Mouse (Mus musculus): ENCODE measurements around the gene Pafah1b2.

Gene Pafah1b2

DNA sequence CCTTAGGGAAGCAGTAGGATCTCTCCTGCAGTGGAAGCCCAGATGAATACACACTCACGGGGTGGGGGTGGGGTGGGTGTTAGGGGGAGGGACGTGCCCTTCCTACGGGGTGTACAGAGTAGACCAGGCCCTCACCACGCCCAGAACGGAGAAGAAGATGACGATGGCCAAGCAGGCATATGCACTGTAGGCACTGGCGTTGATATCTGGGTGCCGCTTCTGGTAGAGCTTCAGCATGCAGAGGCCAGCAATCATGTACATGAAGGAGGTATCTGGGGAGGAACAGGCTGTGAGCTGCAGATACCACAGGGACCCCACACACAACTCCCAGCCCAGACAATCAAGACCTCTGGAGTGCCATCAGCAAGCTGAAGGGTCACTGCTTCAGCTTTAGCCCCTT lies 69.6 kb downstream of the Pafah1b2 start:
- no peak for DNase-seq (ENCODE audit: low spot score in 2 of 2)

DNA sequence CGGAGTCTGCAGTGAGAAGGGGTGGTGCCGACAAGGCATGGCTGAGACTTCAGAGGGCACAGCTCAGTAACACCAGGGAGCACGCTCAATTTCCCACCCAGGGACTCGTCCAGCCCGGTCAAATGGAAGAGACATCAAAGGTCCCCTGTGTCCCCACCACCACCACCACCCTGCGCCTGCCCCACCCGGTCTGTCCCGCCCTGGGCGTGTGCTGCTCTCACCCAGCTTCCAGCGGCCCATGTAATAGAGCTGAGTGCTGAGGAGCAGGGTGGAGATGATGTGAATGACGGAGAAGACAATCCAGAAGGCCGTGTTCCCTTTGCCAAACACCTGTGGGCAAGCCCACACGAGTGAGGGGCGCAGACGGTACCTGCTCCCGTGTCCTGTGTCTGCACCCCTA lies 70.0 kb downstream of the Pafah1b2 start:
- DNase-seq (ENCODE audit: low spot score in 2 of 2): no peak

DNA sequence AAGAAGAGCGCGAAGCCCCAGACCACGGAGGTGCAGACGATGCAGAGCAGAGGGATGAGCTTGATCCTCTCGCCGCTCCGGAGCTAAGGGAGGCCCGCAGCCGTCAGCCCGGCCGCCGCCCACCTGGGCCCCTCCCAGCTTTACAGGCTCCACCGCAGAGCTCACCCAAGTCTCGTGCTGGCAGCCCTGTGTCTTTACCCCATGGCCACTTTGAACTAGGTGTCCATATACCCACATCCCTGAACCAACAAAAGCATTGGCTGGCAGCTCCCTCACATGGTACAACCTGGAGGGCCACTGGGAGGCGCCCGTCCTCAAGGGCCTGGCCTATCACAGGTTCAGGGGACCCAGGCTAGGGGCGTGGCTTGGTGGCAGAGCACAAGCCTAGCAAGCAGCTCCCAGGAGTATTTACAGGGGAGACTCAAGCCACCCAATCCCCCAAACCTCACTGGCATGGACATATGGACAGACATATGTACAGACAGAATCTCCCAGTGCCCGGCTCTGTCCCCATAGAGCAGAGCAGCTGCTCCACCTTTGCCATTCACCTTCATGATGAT lies 71.1 kb downstream of the Pafah1b2 start:
- peak in 1 of 2 experiments; percentile 66 for DNase-seq (ENCODE audit: low spot score in 2 of 2)

DNA sequence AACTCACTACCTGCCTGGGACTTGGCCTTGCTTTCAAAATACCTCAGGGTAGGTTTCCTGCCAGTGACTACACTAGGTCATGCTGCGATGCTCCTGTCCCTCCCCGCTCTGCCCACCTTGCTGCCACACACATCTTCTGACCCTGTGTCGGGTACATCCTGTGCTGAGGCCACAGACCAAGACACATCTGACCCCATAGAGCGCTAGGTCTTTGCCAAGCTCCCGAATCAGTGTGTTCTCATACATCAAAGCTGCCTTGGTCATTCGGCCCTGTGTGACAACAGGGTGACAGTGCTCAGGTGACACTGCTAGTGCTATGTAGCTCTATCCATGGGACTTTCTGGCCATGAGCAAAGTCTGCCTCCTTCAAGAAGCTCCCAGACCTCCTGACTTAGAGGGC lies 72.7 kb downstream of the Pafah1b2 start:
- DNase-seq (ENCODE audit: low spot score in 2 of 2): no peak

DNA sequence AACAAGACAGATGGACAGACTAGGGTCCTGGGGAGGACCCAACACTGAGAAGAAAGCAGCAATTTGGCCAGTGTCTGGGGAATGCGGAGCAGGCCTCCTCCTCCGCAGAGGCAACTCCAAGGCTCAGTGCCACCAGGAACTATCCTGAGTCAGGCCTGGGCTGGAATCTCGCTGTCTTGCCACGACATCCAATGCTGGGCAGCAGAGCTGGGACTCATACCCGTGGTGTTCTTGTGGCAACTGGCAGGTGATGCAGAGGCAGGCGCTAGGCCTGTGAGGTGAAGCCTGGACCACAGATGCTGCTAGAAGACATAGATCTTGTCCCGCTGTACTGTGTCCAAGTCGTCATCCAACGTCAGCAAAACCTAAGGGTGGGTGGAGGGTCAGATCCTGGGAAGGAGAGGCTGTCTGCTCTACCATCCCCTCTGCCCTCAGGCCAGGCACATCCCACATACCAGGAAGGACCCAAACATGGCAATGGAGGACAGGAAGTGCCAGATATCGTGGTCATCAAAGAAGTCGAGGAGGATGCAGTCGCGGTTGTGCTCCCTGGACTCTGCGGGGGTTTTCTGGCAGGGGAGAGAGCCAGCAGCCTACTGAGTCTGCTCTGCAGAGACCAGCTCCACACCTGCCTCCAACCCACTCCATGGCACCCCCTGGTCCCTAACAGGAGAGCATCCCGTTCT lies 73.4 kb downstream of the Pafah1b2 start:
- DNase-seq (ENCODE audit: low spot score in 2 of 2): no peak

DNA sequence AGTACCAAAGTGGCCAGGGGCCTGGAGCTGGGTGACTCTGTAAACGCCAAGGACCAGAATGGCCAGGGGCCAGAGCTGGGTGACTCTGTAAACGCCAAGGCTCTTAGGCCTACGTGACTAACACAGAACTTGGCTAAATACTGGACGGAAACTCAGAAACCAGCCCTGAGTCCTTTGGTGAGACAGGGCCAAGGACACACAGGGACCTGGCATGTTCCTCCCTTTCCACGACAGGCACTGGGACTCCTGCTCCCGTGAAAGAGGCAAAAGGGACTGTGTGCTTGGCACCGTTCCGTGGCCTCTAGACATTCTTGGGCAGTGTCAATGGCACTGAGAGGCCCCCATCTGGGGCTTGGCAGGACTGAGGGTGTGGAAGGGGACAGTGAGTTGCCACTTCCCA lies 74.4 kb downstream of the Pafah1b2 start:
- DNase-seq (ENCODE audit: low spot score in 2 of 2): no peak

DNA sequence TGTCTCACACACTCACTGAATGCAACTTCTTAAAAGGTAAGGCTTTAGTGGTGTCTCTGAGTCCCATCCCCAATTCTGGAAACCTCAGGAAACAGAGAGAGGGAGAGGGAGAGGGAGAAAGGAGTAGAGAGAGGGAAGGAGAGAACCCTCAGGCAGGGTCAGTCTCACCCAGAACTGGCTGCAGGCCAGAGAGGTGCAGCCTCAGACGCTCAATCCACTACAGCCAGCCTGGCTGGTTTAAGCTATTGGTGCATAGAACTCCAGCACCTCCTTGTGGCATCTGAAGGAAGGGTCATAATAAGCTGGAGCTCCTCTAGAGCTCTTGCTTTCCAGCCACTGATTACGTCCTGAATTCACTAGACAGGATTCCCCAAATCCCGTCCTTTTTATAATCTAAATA lies 75.6 kb downstream of the Pafah1b2 start:
- DNase-seq (ENCODE audit: low spot score in 2 of 2): peak in 1 of 2 experiments; percentile 63

DNA sequence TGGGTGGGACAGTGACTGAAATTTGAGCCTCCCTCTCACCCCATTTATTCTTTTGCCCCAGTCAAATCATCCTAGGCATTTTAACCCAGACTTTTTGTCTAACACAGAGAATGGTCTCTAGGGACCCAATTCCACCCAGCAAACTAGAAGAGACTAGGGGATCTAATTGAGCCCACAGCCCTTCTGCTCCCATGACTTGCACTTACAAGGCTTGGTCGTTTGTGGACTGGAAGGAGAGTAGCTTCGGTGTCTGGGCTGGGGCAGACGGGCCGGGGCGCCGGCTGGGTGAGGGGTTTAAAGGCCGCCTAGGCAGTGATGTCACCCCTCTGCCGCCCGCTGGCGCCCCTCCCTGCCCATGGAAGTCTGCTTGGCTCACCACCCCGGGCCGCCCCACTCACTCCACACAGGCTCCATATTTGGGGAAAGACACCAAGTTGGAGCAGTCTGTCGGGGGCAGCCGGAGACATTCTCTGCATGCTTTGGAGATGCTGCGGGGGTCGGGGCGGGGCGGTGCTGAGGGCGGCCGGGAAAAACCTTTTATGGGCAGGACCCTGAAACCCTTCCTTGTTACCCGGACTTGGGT lies 76.8 kb downstream of the Pafah1b2 start, which contains the start of gene Tagln:
Gene Tagln, minus strand, starts transcription at position 431 of the 583 bp plus-strand sequence.
- DNase-seq (ENCODE audit: low spot score in 2 of 2): no peak

DNA sequence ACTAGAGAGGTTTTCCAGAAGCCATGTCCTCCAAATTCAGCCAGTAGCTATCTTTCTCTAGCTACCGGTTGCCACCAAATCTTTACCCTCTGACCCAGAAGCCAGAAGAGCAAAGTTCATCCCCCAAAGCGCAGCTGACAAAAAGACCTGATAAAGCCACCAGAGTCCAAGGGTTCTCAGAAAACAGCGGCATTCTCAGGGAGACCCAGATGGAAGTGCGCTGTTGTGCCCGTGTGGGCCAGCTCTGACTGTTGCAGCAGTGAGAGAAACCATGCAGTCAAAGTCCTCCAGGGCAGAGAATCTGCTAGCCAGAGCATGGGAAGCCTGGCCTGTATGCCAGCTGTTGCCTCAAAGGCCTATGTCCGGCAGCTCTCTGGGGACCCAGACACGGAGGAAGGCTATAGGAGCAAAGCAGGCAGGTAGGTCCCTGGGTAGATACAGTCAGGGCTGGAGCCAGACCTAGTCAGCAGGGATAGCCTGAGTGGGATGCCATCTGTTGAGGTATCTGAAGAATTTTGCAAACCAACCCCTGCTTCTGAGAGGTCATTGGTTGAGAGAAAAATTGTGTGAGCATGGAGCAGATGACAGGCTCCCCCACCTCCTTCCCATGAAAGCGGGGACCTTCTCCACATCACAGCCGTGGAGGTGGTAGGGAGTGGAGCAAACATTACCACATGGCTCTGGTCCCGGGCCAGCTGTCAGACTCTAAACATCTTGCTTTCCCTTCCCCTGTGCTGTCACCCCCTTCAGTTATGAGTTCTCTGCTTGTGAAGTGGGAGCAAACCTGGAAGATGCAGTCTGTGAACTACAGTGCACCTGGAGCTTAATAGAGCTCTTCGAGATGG lies 79.7 kb downstream of the Pafah1b2 start:
- no peak for DNase-seq (ENCODE audit: low spot score in 2 of 2)

DNA sequence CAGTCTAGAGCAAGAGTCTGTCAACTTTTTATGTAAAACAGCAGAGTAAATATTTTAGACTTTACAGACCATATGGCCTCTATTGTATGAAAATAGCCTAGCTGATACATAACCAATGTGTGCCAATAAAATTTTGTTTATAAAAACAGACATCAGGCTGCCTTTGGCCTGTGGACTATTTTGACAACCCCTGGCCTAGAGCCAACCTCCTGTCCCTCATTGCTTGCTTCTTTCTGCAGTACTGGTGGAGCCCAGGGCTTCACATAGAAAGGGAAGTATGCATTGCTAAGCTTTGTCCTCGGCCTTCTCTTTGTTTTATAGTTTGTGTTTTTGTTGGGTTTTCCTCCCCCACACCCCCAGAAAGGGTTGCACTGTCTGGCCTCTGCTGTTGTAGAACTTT lies 80.5 kb downstream of the Pafah1b2 start:
- DNase-seq (ENCODE audit: low spot score in 2 of 2): no peak

DNA sequence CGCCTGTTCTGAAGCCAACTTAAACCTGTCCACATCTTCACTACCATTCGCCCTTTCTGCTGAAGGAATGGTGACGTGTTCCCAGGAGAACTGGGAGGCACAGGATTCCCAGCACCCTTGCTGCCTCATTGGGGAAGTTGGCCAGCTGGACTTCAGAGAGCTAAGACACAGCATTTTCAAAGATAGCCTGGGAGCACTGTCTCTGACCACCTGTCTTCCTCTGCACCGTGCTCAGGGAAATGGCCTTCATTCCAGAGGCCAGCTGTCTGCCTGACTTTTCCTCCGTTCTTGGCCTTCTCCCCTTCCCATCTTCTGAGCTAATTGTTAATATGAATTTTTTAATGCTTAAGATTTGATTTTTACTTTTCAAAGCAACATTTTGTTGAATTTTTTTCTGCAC lies 83.2 kb downstream of the Pafah1b2 start:
- no peak for DNase-seq (ENCODE audit: low spot score in 2 of 2)

DNA sequence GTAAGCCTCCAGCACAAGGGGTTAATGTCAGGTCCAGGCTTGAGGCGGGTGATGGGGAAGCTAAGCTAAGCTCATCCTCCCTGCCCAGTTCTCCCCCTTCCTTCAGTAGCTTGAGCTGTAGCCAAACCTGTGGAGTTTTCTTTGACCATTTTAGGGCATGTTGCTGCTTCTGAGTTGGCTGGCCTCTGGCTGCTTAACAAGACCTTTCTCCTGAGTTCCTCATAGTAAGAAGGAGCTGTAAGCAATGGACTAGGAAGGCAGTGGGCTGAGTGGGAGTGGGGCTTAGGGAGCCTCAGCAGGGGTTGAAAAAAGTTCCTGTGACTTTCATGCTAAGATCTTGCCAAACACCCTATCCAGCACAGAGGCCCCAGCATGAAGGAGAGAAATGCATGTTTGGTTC lies 92.6 kb downstream of the Pafah1b2 start:
- no peak for DNase-seq (ENCODE audit: low spot score in 2 of 2)

DNA sequence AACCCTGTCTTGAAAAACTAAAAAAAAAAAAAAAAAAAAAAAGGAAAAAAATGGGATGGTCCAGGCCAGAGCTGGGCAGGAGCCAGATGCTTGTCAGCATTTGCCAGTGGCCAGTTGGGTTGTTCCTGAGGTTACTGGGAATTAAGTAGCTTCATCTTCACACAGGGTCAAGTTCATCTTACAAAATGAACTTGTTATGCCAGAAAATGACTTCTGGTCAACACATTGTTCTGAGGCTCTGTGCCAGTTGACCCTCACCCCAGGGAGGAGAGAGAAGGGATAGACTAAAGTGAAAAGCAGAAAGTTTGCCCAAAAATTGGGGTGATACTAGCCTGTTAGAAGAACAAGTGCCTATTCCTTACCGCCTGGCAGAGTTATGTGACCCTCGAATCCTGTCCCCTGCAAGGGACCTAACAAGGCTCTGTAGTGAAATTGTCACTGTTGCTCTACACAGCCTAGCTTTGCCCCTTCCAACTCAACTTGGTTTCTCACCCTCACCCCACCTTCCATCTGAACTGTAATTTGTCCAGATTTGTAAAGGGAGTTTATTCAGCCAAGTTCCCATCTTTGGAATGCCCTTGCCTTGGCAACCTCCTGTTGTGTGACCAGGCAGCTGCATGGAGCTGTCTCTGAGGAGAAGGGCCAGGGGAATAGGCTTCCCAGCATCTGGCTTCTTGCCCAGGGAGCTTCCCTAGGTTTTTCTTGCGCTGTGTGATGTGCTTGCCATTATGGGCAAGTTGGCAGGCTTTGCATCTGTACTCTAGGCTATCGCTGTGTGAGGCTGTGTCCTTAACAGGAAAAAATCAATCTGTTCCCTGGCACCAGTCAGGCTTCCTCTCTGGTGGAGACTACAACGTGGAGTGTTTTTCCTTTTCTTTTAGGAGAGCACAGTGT lies 95.2 kb downstream of the Pafah1b2 start:
- DNase-seq (ENCODE audit: low spot score in 2 of 2): no peak

DNA sequence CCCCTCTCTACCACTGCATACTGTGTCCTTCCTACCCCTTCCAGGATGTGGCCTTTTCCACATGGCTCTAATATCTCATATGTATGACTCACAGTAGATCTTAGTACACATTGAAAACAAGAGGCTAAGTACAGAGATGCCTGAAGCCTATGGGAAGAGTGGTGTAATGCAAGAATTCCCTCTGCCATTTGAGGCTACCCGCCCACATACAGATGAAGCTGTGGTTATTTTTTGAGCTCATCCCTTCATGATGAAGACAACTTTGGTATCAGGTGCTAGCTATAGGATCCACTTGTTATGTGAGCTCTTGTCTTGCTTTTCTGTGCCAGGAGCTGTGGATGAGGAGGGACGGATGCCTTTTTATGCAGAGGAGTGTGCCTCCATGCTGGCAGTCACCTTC lies 96.8 kb downstream of the Pafah1b2 start:
- DNase-seq (ENCODE audit: low spot score in 2 of 2): no peak
